Mouse (Mus musculus): Measurements from ENCODE around the gene Sema3a. TPM values are rescaled to one million over a fixed set of nuclear protein-coding genes. Genes with fewer than 3 reads are reported as not detected.

Gene Sema3a
- polyA plus RNA-seq, 1 experiment from 2014 or later = 47.6 TPM

GRCm38 (mm10) chr5:13352995-13353394 lies 227.8 kb downstream of the Sema3a start:
- Histone ChIP-seq H3K9me3 (ENCODE audit: low read depth, low read length) (no peaks in the 10 kb centered on the region), H3K4me2 (no peak overlapping the region), H3K4me3 (ENCODE audit: low read depth, low read length) (no peak overlapping the region), H3K4me1 (ENCODE audit: insufficient read depth) (no peaks in the 10 kb centered on the region), H3K36me3 (ENCODE audit: insufficient read depth) (no peaks in the 10 kb centered on the region), H3K27me3 (ENCODE audit: insufficient read depth, low read length) (no peaks in the 10 kb centered on the region), H3K27ac (ENCODE audit: low read depth) (peak overlapping the region; percentile 19; the same call in 1 of the 2 replicates), H3K9ac (no peak overlapping the region)
- WGBS = 48% methylated on average over 1 of the region's 1 CpGs
- TF ChIP-seq CTCF (IDR thresholded peaks at IDR 0.05; ENCODE audit: low read depth) = no peak
- DNase-seq (no peak), ATAC-seq (ENCODE audit: insufficient read depth) (no peak)

DNA sequence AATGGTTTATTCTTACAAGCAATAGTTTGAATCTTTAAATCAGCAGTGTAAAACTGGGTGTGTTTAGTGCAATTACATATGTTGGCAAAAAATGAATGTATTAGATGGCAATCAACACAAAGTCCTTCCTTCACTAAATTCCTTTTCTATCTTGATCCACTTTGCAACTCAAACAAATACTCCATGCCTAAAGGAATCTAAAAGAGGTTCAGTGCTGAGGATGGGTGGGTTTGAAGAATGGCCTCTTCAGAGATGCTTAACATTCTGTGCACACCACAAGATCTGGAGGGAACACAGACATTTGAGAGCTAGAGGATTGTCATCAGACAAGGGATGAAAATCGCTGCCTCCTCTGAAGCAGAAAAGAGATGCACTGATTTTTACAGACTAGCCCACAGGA lies 228.3 kb downstream of the Sema3a start:
- no peak overlapping the region for H3K4me3 ChIP-seq (ENCODE audit: low read depth, low read length)
- no peaks in the 10 kb centered on the region for H3K4me1 ChIP-seq (ENCODE audit: insufficient read depth)
- H3K36me3 ChIP-seq (ENCODE audit: insufficient read depth) = no peaks in the 10 kb centered on the region
- no peak overlapping the region for H3K27ac ChIP-seq (ENCODE audit: low read depth)
- no peak for TF ChIP-seq CTCF (IDR thresholded peaks at IDR 0.05; ENCODE audit: low read depth)
- ATAC-seq (ENCODE audit: insufficient read depth) (no peak), DNase-seq (no peak)
- H3K4me2 ChIP-seq = no peak overlapping the region
- no peaks in the 10 kb centered on the region for H3K27me3 ChIP-seq (ENCODE audit: insufficient read depth, low read length)
- no peak overlapping the region for H3K9ac ChIP-seq
- WGBS = 65% methylated on average over 1 of the region's 1 CpGs
- no peaks in the 10 kb centered on the region for H3K9me3 ChIP-seq (ENCODE audit: low read depth, low read length)

GRCm38 (mm10) chr5:13354913-13355312 lies 229.7 kb downstream of the Sema3a start:
- Histone ChIP-seq H3K27me3 (ENCODE audit: insufficient read depth, low read length) (no peaks in the 10 kb centered on the region), H3K9me3 (ENCODE audit: low read depth, low read length) (no peaks in the 10 kb centered on the region), H3K36me3 (ENCODE audit: insufficient read depth) (no peaks in the 10 kb centered on the region), H3K4me3 (ENCODE audit: low read depth, low read length) (no peak overlapping the region), H3K27ac (ENCODE audit: low read depth) (no peak overlapping the region), H3K9ac (no peak overlapping the region), H3K4me1 (ENCODE audit: insufficient read depth) (no peaks in the 10 kb centered on the region), H3K4me2 (no peak overlapping the region)
- DNase-seq (no peak), ATAC-seq (ENCODE audit: insufficient read depth) (no peak)
- TF ChIP-seq CTCF (IDR thresholded peaks at IDR 0.05; ENCODE audit: low read depth) = no peak
- 95% methylated on average over 1 of the region's 1 CpGs for WGBS

DNA sequence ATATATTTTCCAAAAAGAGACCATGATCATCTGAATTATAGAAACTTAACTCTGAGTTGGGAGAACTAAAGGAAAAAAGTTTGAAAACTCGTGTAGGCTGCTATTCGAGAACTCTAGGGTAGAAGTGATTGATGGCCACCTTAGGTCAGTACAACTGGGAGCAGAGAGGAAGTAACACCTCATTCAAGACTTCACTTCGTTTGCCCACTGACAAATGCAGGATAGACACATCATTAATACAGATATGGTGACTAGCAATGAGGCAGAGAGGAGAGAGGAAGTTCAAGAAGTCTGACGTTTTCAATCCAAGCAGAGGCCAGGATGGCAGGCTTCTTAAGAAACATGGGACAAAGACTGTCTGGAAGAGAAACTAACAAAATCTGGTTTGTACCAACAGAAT lies 233.6 kb downstream of the Sema3a start:
- Histone ChIP-seq H3K27me3 (ENCODE audit: insufficient read depth, low read length) (no peaks in the 10 kb centered on the region), H3K4me1 (ENCODE audit: insufficient read depth) (no peaks in the 10 kb centered on the region), H3K4me3 (ENCODE audit: low read depth, low read length) (no peak overlapping the region), H3K27ac (ENCODE audit: low read depth) (no peak overlapping the region), H3K36me3 (ENCODE audit: insufficient read depth) (no peaks in the 10 kb centered on the region), H3K9ac (no peak overlapping the region), H3K4me2 (no peak overlapping the region), H3K9me3 (ENCODE audit: low read depth, low read length) (no peaks in the 10 kb centered on the region)
- WGBS = 13% methylated on average over 4 of the region's 4 CpGs
- DNase-seq (peak; percentile 80), ATAC-seq (ENCODE audit: insufficient read depth) (peak; percentile 87; the same call in 1 of the 2 replicates)
- TF ChIP-seq CTCF (IDR thresholded peaks at IDR 0.05; ENCODE audit: low read depth) = no peak

DNA sequence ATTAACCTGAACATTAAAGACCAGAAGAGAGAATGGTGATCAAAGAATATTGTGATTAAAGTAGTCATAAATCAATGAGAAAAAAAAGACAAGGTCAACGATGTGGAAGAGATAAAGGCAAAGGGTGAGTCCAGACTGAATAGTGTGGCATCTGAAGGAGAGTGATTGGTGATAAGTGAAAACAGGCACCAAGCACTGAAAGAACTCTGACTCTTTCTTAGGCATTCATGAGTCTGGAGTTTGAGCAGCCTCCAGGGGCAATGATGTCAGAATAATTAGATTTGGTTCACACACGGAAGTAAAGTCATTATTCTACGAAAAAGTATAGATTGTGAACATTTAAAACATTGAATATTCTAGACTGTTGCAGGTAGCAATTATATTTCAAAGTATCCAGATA lies 235.5 kb downstream of the Sema3a start:
- Histone ChIP-seq H3K4me3 (ENCODE audit: low read depth, low read length) (no peak overlapping the region), H3K9me3 (ENCODE audit: low read depth, low read length) (no peaks in the 10 kb centered on the region), H3K27ac (ENCODE audit: low read depth) (no peak overlapping the region), H3K9ac (no peak overlapping the region), H3K4me2 (no peak overlapping the region), H3K4me1 (ENCODE audit: insufficient read depth) (no peaks in the 10 kb centered on the region), H3K36me3 (ENCODE audit: insufficient read depth) (no peaks in the 10 kb centered on the region), H3K27me3 (ENCODE audit: insufficient read depth, low read length) (no peaks in the 10 kb centered on the region)
- ATAC-seq (ENCODE audit: insufficient read depth) (no peak), DNase-seq (no peak)
- WGBS = 52% methylated on average over 3 of the region's 3 CpGs
- TF ChIP-seq CTCF (IDR thresholded peaks at IDR 0.05; ENCODE audit: low read depth) = no peak

- DNase-seq (no peak), ATAC-seq (ENCODE audit: insufficient read depth) (no peak)
- Histone ChIP-seq H3K9ac (no peak overlapping the region), H3K27ac (ENCODE audit: low read depth) (no peak overlapping the region), H3K4me3 (ENCODE audit: low read depth, low read length) (no peak overlapping the region), H3K27me3 (ENCODE audit: insufficient read depth, low read length) (no peaks in the 10 kb centered on the region), H3K4me2 (no peak overlapping the region), H3K4me1 (ENCODE audit: insufficient read depth) (no peaks in the 10 kb centered on the region), H3K9me3 (ENCODE audit: low read depth, low read length) (no peaks in the 10 kb centered on the region), H3K36me3 (ENCODE audit: insufficient read depth) (no peaks in the 10 kb centered on the region)
- TF ChIP-seq CTCF (IDR thresholded peaks at IDR 0.05; ENCODE audit: low read depth) = no peak
- 74% methylated on average over 2 of the region's 2 CpGs for WGBS
Observed at GRCm38 (mm10) chr5:13365108-13365507, 239.9 kb downstream of the Sema3a start.

- TF ChIP-seq CTCF (IDR thresholded peaks at IDR 0.05; ENCODE audit: low read depth) = no peak
- H3K27ac ChIP-seq (ENCODE audit: low read depth) = no peak overlapping the region
- H3K4me3 ChIP-seq (ENCODE audit: low read depth, low read length) = no peak overlapping the region
- WGBS = 43% methylated on average over 4 of the region's 4 CpGs
- no peak overlapping the region for H3K9ac ChIP-seq
- H3K4me1 ChIP-seq (ENCODE audit: insufficient read depth) = no peaks in the 10 kb centered on the region
- H3K27me3 ChIP-seq (ENCODE audit: insufficient read depth, low read length) = no peaks in the 10 kb centered on the region
- DNase-seq = peak; percentile 53
- no peaks in the 10 kb centered on the region for H3K36me3 ChIP-seq (ENCODE audit: insufficient read depth)
- H3K9me3 ChIP-seq (ENCODE audit: low read depth, low read length) = no peaks in the 10 kb centered on the region
- ATAC-seq (ENCODE audit: insufficient read depth) = no peak
- H3K4me2 ChIP-seq = no peak overlapping the region
Observed at GRCm38 (mm10) chr5:13379223-13379622, 254.0 kb downstream of the Sema3a start.

DNA sequence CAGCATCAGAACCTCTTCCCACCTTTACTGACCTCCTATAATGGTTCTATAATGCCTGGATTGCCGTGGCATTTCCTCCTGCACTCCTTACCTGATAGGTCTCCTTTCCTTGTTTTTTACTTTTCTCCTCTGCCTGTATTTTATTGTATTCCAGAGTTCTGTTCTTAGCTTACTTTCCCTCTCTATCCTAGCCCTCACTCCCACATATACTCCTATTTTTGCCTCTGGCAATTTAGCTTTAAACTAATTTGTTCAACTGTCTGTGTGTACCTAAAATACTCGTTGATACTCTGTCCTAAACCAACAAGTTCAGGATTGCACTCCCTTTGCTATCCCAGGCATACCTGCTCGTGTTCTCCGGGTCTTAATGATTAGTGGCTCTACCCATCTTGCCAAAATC lies 258.8 kb downstream of the Sema3a start:
- Histone ChIP-seq H3K27ac (ENCODE audit: low read depth) (no peak overlapping the region), H3K27me3 (ENCODE audit: insufficient read depth, low read length) (no peaks in the 10 kb centered on the region), H3K4me2 (no peak overlapping the region), H3K9me3 (ENCODE audit: low read depth, low read length) (no peaks in the 10 kb centered on the region), H3K36me3 (ENCODE audit: insufficient read depth) (no peaks in the 10 kb centered on the region), H3K4me3 (ENCODE audit: low read depth, low read length) (no peak overlapping the region), H3K4me1 (ENCODE audit: insufficient read depth) (no peaks in the 10 kb centered on the region), H3K9ac (no peak overlapping the region)
- no peak for TF ChIP-seq CTCF (IDR thresholded peaks at IDR 0.05; ENCODE audit: low read depth)
- ATAC-seq (ENCODE audit: insufficient read depth) (no peak), DNase-seq (no peak)
- 78% methylated on average over 4 of the region's 4 CpGs for whole genome bisulfite sequencing

All from lung, embryonic 14.5 days (tissue).